Mouse (Mus musculus): ENCODE data around the gene Etl4.

GRCm38 (mm10) chr2:20747723-20748122, 838.1 kb downstream of the Etl4 start:
- TF ChIP-seq ZC3H11A (IDR thresholded peaks at IDR 0.05; ENCODE audit: borderline replicate concordance, low read depth, low read length) (no peak), HCFC1 (IDR thresholded peaks at IDR 0.05; ENCODE audit: borderline replicate concordance, insufficient read depth, low read length) (no peak), ZNF384 (IDR thresholded peaks at IDR 0.05; ENCODE audit: low read depth, low read length) (no peak)

Data from ES-E14 (cell line).